Mouse (Mus musculus) cerebellum, adult 11 months (tissue): ENCODE data around the gene Nab2.
"Not testable (repeated sequence)": the region's sequence is repeated elsewhere in the genome, so short reads cannot be mapped to it uniquely, and the experiment has no call there.

Experiments used
- DNase-seq: peaks from one replicate; pipeline ENCODE4 v3.0.0; 2022

Nab2 gene

DNA sequence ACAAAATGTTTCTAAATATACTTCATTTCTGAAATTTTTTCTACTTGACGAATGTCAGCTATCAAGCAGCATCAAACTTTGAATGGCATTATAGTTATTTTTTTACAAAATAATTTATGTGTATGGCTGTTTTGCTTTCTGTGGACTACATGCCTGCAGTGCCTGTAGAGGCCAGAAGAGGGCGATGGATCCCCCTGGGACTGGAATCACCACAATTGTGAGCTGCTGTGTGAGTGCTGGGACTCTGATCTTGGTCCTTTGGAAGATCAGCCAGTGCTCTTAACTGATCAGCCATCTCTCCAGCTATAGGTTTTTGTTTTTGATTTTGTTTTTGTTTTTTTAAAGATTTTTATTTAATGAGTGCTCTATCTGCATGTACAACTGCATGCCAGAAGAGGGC, 2.9 kb upstream of the Nab2 start:
- DNase-seq = no peak

DNA sequence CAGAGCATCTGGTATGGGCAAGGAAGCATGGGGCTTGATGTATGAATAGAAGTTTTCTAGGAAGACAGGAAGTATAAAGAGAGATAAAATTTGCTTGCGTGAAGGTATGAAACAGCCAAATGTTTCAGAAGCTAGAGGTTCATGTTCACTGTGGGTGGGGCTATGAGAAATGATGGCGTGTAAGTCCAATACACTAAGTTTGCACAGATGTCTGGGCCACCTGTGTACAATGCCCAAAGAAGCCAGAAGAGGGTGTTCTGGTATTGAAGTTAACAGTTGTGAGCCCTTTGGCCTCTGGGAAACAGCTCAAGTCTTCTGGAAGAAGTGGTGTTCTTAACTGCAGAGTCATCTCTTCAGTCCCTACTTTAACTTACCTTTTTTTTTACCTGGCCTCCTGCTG, 1.8 kb upstream of the Nab2 start:
- DNase-seq = no peak

- DNase-seq = no peak
Measured at GRCm38 (mm10) chr10:127669170-127669569, 802 bp upstream of the Nab2 start.

DNA sequence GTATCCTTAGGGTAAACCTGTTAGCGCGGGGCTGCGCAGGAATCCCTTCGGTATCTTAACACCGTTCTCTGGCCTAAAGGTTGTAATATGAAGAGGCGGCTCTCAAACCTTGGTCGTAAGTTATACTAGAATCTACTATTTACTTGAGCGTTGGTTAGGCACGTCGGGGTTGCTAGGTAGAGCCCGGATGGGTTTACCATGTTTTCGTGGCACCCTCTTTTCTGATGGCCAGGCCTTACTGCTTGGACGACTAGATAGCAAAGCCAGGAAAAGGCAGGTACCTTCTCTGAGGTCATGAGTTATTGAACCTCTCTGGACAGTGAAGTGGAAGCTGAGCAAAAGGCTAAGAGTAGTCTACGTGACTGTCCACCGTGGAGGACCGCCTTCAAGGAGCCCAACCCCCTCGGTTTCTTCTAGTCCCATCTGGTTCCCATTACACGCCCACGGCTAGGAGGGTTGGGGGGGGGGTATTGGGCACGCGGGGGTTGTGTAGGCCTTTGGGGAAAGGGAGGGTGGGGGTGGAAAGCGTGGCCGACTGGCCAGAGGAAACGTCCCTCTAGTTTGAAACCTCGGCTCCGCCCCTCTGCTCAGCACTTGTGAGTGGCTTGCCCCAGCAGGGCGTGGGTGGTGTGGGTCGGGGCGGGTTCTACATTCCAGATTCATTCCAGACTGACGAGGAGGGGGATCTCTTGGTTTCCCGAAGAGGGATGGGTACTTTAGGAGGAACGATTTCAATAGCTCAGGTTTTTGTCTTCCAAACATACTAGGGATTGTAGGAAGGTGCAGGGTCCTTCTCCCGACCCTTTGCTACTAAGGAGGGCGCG, 887 bp downstream of the Nab2 start:
- DNase-seq = peak; percentile 67

DNA sequence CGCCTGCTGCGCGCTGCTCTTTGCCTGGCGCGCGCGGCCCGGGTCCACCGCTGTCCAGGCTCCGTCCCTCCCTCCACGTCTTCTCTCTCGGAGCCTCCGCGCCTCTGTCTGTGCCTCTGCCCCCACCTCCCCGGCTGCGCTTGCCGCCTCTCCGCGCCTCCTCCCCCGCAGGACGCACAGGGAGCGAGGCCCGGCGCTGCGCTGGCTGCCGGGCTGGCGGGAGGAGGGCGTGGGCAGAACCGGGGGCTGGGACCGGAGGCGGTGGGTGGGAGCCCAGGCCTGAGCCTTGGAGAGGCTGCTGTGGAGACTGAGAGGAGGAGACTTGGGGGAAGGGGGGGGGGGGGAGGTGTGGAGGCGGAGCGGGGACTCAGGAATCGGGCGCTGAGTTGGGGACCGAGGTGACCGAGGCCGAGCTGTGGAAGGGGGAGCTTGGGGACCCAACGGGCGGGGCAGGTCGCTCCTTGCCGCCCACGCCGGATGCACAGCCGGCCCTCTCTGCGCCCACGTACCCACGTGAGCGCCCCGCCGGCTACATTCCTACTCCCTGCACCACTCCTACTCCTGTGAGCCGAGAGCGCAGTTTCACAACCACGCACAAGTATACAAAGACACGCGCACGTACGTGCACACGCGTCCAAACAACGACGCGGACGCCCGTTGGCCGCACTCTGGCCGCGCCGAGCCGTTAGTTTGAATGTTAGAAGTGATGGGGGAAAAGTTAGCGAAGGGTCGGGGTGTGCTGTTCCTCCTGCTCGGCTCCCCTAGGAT, 1.7 kb downstream of the Nab2 start, which contains the start of gene Nemp1:
TSS of gene Nemp1 (plus strand) at position 401 of the 768 bp plus-strand sequence.
- DNase-seq = peak; percentile 84

- DNase-seq = no peak
Measured at GRCm38 (mm10) chr10:127665366-127666181, 2.8 kb downstream of the Nab2 start.

- DNase-seq = no peak
Measured at GRCm38 (mm10) chr10:127664891-127665290, 3.5 kb downstream of the Nab2 start.

DNA sequence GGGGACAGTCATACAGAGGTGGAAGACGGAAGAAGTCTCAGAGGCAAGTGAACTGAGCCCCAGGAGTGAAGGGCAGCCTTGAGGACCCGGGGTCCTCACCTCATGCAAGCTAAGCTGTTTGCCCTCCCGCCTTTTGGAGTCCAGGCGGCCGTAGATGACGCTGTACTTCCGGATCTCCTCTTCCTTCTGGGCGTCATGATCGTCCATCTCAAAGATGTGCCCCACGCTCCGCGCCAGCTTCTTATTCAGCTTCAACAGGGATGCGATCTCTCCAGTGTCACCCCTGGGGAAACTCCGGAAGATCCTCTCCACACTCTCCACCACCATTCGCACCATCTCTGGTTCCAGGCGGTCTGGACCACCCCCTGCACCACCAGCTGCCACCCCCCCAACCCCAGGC, 4.2 kb downstream of the Nab2 start:
- DNase-seq = no peak

GRCm38 (mm10) chr10:127663590-127663989, 4.8 kb downstream of the Nab2 start:
- no peak for DNase-seq

DNA sequence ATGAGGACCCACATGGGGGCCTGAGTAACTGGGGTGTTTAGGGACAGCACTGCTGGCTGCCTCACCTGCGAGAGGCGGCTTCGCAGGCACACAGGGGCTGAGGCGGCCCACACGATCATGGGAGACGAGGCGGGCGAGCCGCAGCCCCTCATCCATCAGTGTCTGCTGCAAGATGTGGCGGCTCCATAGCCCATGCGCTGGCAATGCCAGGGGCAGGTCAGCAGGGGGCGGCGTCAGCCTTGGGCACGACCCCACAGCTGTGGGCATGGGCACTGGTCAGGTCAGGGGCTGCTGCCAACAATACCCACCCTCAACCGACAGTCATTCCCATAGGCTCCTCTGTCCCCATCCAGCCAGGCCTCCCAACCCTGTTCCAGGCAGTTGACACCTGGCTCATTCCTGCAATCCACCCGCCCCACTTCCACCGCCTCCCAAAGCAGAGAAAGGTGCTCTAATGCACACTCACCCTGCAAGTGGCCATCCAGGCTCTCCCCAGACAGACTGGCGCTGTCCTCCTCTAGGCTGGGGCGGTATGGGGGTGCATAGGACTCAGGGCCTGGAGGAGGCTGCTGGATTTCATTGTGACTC, 5.6 kb downstream of the Nab2 start:
- peak; percentile 58 for DNase-seq

DNA sequence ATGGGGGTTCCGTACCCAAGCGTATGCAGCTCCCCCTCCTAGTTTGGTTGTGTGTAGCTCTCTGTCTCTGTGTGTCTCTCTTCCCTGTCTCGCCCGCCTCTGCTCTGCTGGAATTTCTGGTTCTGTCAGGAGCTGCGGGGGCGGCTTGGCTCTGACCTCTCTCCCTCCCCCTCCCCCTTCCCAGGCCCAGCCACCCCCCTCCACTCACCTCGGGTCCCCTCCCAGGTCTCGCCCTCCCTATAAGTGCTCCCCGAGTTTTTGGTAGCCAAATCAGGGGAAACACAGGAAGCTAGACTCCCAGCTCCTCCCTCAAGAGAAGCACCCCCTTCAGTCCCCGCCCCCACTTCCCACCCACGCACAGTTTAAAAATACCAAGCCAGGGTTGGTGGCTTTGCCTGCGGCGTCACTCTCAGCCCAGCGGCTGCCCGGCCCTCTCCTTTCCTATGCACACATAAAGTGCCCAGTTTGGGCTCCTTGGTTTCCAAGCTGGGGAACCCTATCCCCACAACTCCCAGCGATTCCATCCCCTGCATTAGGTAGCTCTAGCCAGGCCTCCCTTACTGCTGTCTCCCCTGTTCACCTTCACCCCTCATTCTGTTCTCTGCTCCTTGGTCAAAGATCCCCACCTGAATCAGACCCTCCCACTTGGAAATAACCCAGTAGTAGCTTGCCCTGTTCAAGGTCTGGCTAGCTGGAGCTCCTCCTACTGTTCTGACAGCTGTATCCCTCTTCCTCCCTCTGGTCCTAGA, 6.3 kb downstream of the Nab2 start:
- peak; percentile 56 for DNase-seq

GRCm38 (mm10) chr10:127661291-127661914, 7.0 kb downstream of the Nab2 start:
- DNase-seq = no peak

GRCm38 (mm10) chr10:127659551-127659950, 8.8 kb downstream of the Nab2 start:
- DNase-seq = no peak

- no peak for DNase-seq
Measured at GRCm38 (mm10) chr10:127658076-127658475, 10.3 kb downstream of the Nab2 start.

- not testable (repeated sequence) for DNase-seq
Measured at GRCm38 (mm10) chr10:127657617-127658016, 10.8 kb downstream of the Nab2 start.

DNA sequence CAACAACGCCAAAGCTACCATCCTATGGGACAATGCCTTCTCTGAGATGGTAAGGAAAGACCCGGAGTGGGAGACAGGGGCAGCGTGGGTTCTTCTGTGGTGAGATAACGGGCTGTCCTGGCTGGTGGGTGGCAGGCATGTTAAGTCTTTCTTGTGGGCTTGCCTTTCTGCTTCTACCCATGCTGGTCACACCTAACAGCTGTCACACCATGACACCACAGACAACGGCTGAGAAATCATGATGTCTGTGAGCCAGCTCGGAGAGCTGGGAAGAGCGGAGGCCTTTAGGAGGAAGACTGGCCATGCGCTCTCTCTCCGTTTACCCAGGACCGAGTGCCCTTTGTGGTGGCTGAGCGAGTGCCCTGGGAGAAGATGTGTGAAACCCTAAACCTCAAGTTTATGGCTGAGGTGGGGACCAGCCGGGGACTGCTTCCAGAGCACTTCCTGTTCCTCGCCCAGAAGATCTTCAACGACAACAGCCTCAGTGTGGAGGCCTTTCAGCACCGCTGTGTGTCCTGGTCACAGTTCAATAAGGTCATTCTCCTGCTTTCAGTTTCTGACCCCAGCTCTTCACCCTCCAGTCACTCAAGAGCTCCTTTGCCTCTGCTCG, 13.3 kb downstream of the Nab2 start:
- no peak for DNase-seq

GRCm38 (mm10) chr10:127652906-127653638, 15.3 kb downstream of the Nab2 start:
- no peak for DNase-seq

DNA sequence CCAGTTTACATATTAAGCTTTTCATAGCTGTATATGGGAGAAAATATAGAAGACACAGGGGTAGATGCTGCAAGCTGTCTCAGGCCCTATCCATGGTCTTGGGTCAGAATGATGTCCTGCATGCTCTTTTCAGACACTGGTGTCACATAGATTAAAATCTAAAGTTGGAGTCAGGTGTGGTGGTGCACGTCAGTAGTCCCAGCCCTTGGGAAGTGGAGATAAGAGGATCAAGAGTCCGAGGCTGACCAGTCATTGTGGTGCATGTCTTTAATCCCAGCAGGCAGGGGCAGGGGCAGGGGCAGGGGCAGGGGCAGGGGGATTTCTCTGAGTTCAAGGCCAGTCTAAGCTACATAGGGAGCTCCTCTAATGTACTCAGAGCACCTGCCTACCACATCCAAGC, 22.6 kb downstream of the Nab2 start:
- no peak for DNase-seq

DNA sequence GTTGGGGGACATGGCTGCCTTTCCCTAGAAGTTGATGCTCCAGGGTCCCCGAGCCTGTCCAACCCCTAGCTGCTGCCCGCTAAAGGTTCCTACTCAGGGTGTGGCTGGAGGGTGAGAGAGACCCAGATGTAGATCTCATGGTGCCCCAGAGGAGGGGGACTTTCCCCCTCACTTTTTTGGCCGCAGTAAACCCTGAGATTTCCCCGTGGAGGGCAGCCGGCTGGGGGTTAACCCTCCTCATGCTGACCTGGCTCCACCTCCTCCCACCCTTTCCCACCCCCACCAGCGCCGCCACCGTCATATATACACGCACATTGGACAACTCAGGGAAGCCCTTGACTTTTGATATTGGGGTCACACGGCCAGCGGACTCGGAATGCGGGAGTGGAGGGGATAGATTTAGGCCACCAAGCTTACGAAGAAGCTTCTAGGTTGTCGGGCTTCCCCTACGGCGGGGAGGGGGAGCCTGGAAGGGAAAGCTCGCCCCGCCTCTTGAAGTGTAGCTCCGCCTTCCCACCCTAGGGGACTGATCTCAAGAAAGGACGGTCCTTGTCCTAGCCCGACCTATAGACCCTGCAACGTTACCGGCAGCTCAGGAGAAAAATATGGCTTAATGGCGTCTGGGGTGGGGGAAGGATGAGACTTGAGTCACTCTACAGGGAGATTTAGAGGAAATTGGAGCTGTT, 24.7 kb downstream of the Nab2 start:
- DNase-seq = no peak
